Mouse (Mus musculus) layer of hippocampus, postnatal 36 days (tissue): ENCODE data around the gene St6galnac3. TPM values are rescaled to one million over a fixed set of nuclear protein-coding genes. Genes with fewer than 3 reads are reported as not detected.

Experiments used
- DNase-seq, 2 experiments: peaks; one replicate each; pipeline ENCODE4 v3.0.0; 2022
- total RNA-seq, 2 experiments: library from RNA; stranded (reverse); gene quantifications; 2 replicates each; pipeline ENCODE4 v1.2.3; 2021

Gene St6galnac3
- total RNA-seq, 2 experiments from 2014 or later = 25.2 to 28.9 TPM

DNA sequence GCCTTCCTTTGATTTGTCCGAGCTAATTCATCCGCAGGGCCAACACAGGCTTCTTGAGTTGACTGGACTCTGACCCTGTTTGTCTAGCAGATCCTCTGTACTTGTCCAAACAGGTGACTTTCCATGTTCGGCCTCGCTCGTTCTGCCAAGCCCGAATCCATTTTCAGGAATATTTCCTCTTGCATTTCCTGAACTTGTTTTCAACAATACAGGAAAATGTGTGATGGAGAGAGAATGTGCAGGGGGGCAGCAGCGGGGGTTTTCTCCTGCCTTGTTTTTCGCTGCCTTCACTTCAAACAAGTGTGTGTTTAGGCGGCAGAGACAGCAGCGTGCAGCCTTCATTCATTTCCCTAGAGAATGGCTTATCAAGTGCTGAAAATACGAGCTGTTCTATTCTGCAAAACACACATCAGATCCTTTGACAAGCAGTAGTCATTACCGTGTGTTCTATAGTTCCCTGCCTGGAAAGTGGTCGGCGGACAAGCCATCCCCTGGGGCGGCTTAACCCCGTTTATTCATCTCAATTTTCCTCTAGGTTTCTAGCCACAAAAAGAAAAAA lies 448.1 kb downstream of the St6galnac3 start:
- DNase-seq = no peak

DNA sequence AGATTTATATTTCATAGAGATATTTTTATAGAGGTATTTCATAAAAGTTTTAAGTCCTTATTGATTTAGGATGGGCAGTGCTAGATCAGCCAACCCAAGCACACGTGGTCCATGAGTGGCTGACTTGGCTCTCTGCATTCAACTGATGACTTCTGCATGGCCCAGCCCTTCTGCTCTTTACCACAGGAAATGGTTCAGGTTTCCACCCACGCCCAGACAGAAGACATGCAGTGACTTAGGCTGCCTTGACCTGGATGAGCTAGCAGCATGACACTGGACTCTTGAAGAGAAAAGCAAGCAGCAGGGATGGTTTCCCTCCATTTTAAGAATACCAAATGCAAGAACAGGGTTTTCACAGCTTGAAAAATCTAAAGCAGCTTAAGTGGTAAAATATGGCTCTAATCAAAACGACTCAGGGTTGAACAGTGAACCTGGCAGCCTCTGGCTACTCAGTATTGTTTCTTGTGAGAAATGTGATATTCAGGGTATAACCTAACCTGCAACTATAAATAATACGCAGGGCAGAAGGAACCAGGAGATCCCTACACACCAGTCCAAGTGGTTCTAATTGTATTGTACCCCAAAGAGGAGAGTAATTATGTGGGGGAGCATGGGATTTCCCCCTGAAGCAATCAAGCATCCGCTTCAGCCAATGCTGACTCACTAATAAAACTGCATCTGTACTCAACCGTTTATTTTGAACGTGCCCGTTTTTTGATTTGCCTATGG lies 448.7 kb downstream of the St6galnac3 start:
- no peak for DNase-seq

DNA sequence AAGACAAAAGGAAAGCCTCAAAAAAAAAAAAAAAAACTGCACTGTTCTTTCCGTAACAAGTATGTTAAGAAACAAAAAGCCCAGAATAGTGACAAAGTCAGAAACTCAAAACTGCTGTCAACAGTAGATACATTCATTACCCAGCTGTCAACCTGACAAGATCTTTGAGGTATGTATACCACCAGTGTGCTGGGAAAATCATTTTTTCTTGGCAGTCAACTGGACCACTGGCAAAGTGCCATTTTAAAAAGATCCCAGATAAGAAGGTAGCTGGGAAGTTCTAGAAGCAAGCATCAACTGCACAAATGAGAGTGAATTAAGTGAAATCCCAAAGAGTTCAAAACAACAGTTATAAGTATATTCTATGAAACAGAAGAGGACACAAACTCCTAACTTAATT lies 452.7 kb downstream of the St6galnac3 start:
- DNase-seq = no peak

DNA sequence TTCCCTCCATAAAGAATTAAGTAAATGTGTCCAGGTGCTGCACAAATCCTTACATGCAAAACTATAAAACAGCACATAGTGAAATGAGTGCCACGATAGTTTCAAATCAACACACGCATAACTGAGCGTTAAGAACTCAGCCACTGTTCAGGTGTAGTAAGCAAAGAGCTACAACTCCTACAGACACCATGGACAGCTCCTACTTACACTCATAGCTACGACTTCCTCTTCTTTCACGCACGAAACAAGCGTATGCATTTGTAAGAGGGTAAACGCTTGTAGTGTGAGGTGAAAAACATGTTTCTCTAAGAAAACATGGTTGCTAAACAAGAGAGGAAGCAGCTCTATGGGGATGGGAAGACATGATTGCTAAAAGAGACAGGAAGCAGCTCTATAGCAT lies 457.6 kb downstream of the St6galnac3 start:
- no peak for DNase-seq

DNA sequence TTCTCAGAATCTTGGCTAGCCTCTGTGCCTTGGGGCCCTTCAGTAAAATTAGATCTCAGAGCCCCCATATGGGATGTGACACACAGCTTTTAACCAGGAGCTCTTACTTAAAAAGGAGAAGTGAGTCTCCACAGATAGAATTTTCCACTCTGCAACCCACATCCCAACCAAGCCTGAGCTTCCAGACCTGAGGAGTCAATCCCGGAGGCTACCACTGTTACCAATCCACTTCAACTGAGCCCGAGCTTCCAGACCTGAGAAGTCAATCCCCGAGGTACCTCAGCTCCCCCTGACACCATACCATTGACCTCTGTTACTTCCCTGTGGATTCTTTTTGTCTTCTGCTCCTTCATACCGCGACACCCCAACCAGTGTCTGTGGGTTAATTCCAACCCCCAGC lies 463.0 kb downstream of the St6galnac3 start:
- DNase-seq = no peak

- DNase-seq = no peak
Observed at GRCm38 (mm10) chr3:153260225-153260933, 464.6 kb downstream of the St6galnac3 start.

DNA sequence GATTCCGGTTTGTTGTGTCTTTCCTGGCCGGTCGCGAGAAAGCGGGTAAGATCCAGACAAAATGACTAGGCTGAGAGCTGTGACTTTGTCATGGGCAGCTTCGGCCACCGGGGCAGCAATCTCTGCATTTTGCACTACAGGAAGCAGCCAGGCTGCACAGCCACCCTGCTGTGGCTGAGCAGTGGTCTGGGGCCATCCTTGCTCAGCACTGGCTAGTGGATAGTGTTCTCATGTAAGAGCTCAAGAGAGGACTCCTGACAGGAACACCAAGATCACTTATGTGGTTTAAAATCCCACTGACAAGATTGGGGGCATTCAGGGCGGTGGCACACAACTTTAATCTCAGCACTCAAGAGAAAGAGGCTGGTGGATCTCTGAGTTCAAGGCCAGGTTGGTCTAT lies 469.1 kb downstream of the St6galnac3 start:
- DNase-seq = no peak

DNA sequence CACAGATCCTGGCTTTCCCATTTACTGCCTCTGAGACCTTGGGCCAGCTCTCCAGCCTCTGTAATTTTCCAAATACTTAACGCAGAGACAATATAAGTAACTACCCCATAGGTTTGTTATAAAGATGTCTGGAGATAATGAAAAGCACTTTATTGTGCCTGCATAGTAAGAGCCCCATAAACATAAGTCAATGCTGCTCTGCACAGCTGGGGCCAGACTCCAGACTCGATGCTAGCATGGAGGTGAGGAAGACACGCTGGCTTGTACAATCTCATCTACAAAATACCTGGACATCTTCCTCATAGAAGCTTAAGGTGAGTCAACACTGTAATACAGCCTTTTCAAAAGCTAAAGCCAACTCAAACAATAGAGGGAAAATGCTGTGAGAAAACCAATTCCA lies 473.3 kb downstream of the St6galnac3 start:
- no peak for DNase-seq

DNA sequence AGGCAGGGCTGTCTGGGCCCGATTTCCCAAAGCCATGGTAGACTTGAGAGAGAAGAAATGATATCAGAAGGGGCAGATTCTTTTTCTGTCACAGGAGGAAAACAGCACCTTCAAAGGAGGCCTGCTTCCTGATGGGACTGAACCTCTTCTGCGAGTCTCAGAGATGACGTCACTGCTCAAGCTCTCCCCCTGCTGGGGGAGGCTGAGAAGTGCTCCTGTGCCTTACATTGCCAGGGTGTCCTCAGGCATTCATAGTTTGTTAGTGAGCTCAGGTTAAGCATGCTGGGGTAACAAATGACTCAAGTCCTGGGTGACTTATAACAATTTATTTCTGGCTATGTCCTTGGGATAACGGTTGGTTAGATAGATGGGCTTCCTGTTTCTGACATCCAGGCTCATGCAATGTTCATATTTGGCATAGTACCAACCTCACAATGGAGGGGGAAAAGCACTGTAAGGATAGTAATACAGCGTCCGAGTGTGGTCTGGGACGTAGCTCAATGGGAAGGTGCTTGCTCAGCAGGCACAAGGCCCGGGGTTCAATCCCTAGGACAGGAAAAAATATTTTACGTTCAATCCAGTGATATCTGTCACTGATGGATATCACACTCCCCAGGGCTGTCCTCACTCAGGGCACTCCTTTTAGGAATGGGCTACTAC lies 474.2 kb downstream of the St6galnac3 start:
- DNase-seq = peak; percentile 73 to 75

- no peak for DNase-seq
Observed at GRCm38 (mm10) chr3:153248866-153249265, 476.1 kb downstream of the St6galnac3 start.

DNA sequence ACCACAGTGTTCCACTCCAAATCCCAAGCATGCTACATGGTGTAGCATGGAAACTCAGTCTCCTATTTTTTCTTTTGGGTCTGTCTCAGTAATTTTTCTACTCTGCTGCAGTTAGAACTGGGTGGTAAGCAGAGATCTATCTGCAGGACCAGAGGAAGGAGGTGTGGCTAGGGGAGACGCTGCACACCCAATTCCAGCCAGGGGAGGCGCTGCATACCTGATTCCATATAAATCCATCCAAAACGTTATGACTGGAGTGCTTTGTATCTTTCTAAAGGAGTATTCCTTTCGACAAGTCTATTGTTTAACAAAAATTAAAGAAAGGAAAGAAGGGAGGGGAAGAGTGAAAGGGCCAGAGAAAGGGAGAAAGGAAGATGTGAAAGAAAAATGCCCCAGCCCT lies 476.9 kb downstream of the St6galnac3 start:
- DNase-seq = no peak

GRCm38 (mm10) chr3:153242524-153242923 lies 482.4 kb downstream of the St6galnac3 start:
- no peak for DNase-seq

DNA sequence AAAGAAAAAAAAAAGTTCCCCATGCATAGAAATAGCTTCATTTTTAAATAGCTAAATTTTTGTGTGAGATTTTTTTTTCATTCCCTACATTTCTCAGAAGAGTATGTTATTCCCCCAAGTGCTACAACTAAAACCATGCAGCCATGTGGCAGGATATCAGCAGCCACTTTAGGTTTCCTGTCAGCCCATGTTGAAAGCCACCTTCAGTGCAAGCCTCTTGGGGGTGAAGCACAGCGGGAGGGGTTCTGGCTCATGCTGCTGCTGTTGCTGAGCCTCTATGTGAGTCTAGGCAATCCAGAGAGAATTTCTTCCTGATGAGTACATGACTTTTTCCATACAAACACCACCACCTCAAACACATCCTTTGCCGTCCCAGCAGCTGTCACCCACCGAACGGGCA lies 483.8 kb downstream of the St6galnac3 start:
- DNase-seq = no peak

DNA sequence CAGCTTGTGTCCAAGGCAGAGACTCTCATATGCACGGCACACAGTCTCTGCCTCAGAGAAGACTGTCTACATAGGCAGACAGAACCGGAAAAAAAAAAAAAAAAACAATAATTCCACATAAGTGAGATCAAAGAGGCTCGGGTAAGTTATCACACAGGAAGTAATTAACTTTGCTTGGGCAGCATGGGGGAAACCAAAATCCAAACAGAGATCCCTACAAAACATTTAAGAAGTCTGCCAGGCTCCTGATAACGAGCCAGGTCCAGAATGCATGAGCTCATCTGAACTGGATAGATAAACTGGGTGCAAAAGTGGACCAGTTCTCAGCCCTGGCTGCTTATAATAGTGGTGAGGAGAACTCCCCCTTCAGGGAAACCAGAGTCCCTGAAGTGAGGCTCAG lies 484.6 kb downstream of the St6galnac3 start:
- DNase-seq = no peak

- DNase-seq = peak; percentile 40 to 53
Observed at GRCm38 (mm10) chr3:153238381-153238780, 486.6 kb downstream of the St6galnac3 start.

DNA sequence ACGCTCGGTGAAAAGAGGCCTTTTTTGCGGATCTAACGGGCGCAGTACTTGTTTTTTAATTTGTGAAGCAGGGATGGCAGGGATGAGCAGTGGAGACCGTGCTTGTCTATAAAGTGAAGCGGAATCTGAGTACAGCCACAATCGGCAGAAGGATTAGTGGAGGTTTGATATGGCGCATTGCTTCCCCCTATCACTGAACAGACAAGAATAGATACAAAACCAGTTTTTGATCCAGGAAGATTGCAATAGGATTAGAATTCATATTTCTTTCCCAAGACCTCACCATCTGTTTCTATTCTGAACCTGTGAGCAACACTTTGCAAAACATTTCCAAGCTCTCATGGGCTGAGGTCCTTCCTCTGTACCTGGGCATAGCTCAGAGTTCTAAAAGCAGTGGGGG lies 488.7 kb downstream of the St6galnac3 start:
- DNase-seq = no peak

GRCm38 (mm10) chr3:153222611-153223402 lies 502.2 kb downstream of the St6galnac3 start:
- DNase-seq = no peak

DNA sequence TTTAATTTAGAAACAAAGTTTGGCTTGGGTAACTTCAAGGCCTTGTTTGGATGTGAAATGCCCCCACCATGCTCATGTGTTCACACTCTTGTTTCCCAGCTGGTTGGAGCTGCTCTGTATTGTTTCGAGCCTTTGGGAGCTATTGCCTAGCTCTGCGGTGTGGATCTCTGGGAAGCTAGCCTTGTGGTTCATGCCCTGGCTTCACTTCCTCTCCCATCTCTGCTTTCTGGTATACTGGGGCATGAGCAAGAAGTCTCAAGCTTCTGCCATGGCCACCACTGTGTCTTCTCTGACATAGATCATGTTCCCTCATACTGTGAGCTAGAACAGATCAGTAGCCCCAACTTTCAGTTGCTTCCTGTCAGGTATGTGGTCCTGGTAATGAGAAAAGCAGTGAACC lies 505.6 kb downstream of the St6galnac3 start:
- DNase-seq = no peak

- DNase-seq = no peak
Observed at GRCm38 (mm10) chr3:153208186-153208585, 516.8 kb downstream of the St6galnac3 start.

DNA sequence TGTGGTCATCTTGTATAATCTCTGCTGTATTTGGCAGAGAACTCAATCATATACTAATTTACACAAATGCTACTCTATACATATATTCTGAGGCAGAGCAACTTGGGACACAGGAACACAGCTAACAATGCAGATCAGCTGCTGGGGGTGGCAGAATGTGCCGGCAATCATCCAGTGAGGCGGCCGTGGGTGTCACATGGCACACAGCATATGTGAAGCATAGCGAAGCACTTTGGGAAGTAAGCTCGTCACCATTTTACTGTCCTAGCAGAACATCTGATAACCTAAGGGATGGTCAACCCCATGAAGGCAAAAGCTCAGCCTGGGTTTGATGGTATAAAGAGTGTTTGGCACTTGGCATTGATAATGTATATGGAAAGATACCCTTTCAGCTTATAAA lies 520.9 kb downstream of the St6galnac3 start:
- DNase-seq = peak; percentile 31 to 41

- no peak for DNase-seq
Observed at GRCm38 (mm10) chr3:153201835-153202234, 523.1 kb downstream of the St6galnac3 start.

DNA sequence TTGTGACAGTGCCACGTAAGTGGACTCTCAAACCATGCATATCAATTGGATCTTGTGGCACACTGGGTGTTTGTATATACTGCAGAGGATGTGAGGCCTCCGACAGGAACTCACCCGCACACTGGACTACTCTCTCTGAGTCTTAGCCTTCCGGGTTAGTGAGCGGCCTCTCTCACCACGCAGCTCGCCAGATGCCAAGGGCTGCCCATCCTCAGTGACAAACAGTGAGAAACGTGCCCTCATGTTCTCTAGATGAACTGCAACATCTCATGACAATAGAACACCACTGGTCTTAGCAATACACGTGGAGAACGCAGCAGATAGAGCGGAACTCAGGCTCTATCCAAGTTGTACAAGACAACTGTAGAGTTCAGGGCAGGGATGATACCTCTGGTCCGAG lies 524.2 kb downstream of the St6galnac3 start:
- no peak for DNase-seq
